Mouse (Mus musculus) embryo, embryonic 11 days (tissue): Measurements from ENCODE around the gene 4930502E18Rik.
A peak's percentile ranks its signal among the peaks of the same experiment; 100 is the strongest.
"Not testable (repeated sequence)": the region's sequence is repeated elsewhere in the genome, so short reads cannot be mapped to it uniquely, and the experiment has no call there.

Source experiments
- DNase-seq: peaks from one replicate; pipeline ENCODE4 v3.0.0-alpha.2; 2015

Gene 4930502E18Rik

GRCm38 (mm10) chrX:53724596-53724995, at the start of gene 4930502E18Rik:
Gene 4930502E18Rik, plus strand, starts transcription at chrX:53724826.
- no peak for DNase-seq

- not testable (repeated sequence) for DNase-seq
Measured at GRCm38 (mm10) chrX:53676943-53677342, 47.7 kb upstream of the 4930502E18Rik start.

GRCm38 (mm10) chrX:53682650-53683049, 42.0 kb upstream of the 4930502E18Rik start:
- not testable (repeated sequence) for DNase-seq

GRCm38 (mm10) chrX:53684676-53685075, 40.0 kb upstream of the 4930502E18Rik start:
- DNase-seq: not testable (repeated sequence)

GRCm38 (mm10) chrX:53692065-53692464, 32.6 kb upstream of the 4930502E18Rik start:
- DNase-seq: no peak

GRCm38 (mm10) chrX:53693141-53693540, 31.5 kb upstream of the 4930502E18Rik start:
- DNase-seq: no peak

GRCm38 (mm10) chrX:53694008-53694777, 30.4 kb upstream of the 4930502E18Rik start:
- no peak for DNase-seq

GRCm38 (mm10) chrX:53699225-53699624, 25.4 kb upstream of the 4930502E18Rik start:
- DNase-seq: no peak

- no peak for DNase-seq
Measured at GRCm38 (mm10) chrX:53702673-53703072, 22.0 kb upstream of the 4930502E18Rik start.

GRCm38 (mm10) chrX:53715942-53716322, 8.7 kb upstream of the 4930502E18Rik start:
- DNase-seq: no peak

GRCm38 (mm10) chrX:53716323-53717182, 8.1 kb upstream of the 4930502E18Rik start:
- peak; percentile 71 for DNase-seq

GRCm38 (mm10) chrX:53728967-53729366, 4.3 kb downstream of the 4930502E18Rik start:
- DNase-seq: no peak

GRCm38 (mm10) chrX:53752851-53753250, 28.2 kb downstream of the 4930502E18Rik start:
- DNase-seq: no peak

- no peak for DNase-seq
Measured at GRCm38 (mm10) chrX:53757736-53758135, 33.1 kb downstream of the 4930502E18Rik start, which contains the start of gene 1700013H16Rik. Gene 1700013H16Rik, minus strand, starts transcription at chrX:53757831.

- no peak for DNase-seq
Measured at GRCm38 (mm10) chrX:53776276-53776675, 51.6 kb downstream of the 4930502E18Rik start, which contains the start of gene Zfp36l3. Gene Zfp36l3, minus strand, starts transcription at chrX:53776394.
